ENCODE assay signal across 8 mouse cellular contexts in the genomic region with DNA sequence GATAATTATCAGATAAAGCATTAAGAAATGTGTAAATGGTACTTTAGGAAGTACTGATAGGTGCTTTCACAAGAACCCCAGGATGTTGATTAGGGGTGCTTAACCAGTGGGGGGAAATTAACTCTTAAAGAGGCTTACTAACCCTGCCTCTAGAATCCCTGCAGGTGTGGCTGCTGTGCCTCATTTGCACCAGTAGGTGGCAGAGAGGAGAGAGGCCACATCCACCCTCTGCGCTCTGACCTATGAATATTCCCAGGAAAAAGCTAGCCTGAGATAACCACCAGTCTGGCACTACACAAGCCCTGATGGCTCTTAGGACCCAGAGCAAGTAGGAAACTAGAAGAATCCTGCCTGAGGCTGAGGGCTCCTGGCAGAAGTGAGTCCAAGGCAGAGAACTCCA. TPM values are rescaled to one million over a fixed set of nuclear protein-coding genes. Genes with fewer than 3 reads are reported as not detected.
DNase-seq lines count a peak whose midpoint lies in the region; ATAC-seq and TF ChIP-seq lines count a peak whose summit lies in the region.

No protein-coding gene starts in this region.

- peak; percentile 41 for DNase-seq in hindbrain, embryonic 10.5 days (ENCODE audit: low spot score)
- DNase-seq in cerebellum, postnatal 14 days: peak; percentile 43 to 67
- DNase-seq in liver, embryonic 14.5 days (ENCODE audit: low read depth in 3 of 3, low spot score in 3 of 3): no peak
- peak; percentile 47 for DNase-seq in thymus, postnatal 14 days
- no peak for DNase-seq in frontal cortex, postnatal 25 days (ENCODE audit: low spot score in 2 of 2)
- DNase-seq in Muller cell, postnatal 12 days (ENCODE audit: inconsistent ontology term): no peak

- peak; percentile 74 for TF ChIP-seq CTCF in ES-Bruce4 (IDR thresholded peaks at IDR 0.05; ENCODE audit: low read depth, low read length)
- peak; percentile 91 for TF ChIP-seq CTCF in liver, embryonic 14.5 days (IDR thresholded peaks at IDR 0.05; ENCODE audit: low read depth)

- TF ChIP-seq POLR2A in ES-Bruce4 (IDR thresholded peaks at IDR 0.05; ENCODE audit: insufficient read depth, low read length): no peak

- H3K36me3 ChIP-seq in hindbrain, embryonic 10.5 days: no peaks in the 10 kb centered on the region
- H3K36me3 ChIP-seq in hindbrain, embryonic 13.5 days: no peaks in the 10 kb centered on the region
- H3K36me3 ChIP-seq in ES-Bruce4 (ENCODE audit: control insufficient read depth, insufficient read depth, low read length, poor library complexity, severe bottlenecking): no peaks in the 10 kb centered on the region
- peaks cover 93% of the 10 kb centered on the region for H3K36me3 ChIP-seq in liver, embryonic 14.5 days (replicated peaks; ENCODE audit: control insufficient read depth, insufficient read depth, low read depth)

- no peak overlapping the region for H3K4me3 ChIP-seq in hindbrain, embryonic 10.5 days
- H3K4me3 ChIP-seq in hindbrain, embryonic 13.5 days: no peak overlapping the region
- no peak overlapping the region for H3K4me3 ChIP-seq in ES-Bruce4 (ENCODE audit: low read depth, low read length)
- H3K4me3 ChIP-seq in liver, embryonic 14.5 days (ENCODE audit: insufficient read depth in 1 of 2, low read depth in 2 of 2, low read length in 2 of 2): no peak overlapping the region

- no peak overlapping the region for H3K9ac ChIP-seq in hindbrain, embryonic 13.5 days
- H3K9ac ChIP-seq in ES-Bruce4 (ENCODE audit: low read depth, poor library complexity, severe bottlenecking): no peak overlapping the region
- no peak overlapping the region for H3K9ac ChIP-seq in liver, embryonic 14.5 days (replicated peaks)

- WGBS in hindbrain, embryonic 10.5 days: 44% methylated on average over 1 of the region's 1 CpGs
- WGBS in hindbrain, embryonic 13.5 days: 44% methylated on average over 1 of the region's 1 CpGs
- 59% methylated on average over 1 of the region's 1 CpGs for WGBS in liver, embryonic 14.5 days (ENCODE audit: insufficient replicate concordance)

- H3K9me3 ChIP-seq in hindbrain, embryonic 10.5 days: no peaks in the 10 kb centered on the region
- H3K9me3 ChIP-seq in hindbrain, embryonic 13.5 days: no peaks in the 10 kb centered on the region
- H3K9me3 ChIP-seq in ES-Bruce4 (replicated peaks; ENCODE audit: control insufficient read depth, insufficient read depth, low read length, poor library complexity, severe bottlenecking): no peaks in the 10 kb centered on the region
- no peaks in the 10 kb centered on the region for H3K9me3 ChIP-seq in liver, embryonic 14.5 days (ENCODE audit: control insufficient read depth, low read length)

- no peak for ATAC-seq in hindbrain, embryonic 13.5 days (ENCODE audit: low FRiP score)
- ATAC-seq in liver, embryonic 14.5 days (ENCODE audit: insufficient read depth): 0 out of 2 replicates have a peak, but pooled peaks have one; percentile 10

- no peaks in the 10 kb centered on the region for H3K27me3 ChIP-seq in hindbrain, embryonic 10.5 days (ENCODE audit: insufficient read depth, poor library complexity, severe bottlenecking)
- H3K27me3 ChIP-seq in hindbrain, embryonic 13.5 days: 0 out of 2 replicates have a peak, but pooled peaks cover 5% of the 10 kb centered on the region
- no peaks in the 10 kb centered on the region for H3K27me3 ChIP-seq in ES-Bruce4 (ENCODE audit: control insufficient read depth, insufficient read depth, low read length, poor library complexity, severe bottlenecking)
- no peaks in the 10 kb centered on the region for H3K27me3 ChIP-seq in liver, embryonic 14.5 days (ENCODE audit: control insufficient read depth, insufficient read depth, low read length)

- H3K27ac ChIP-seq in hindbrain, embryonic 10.5 days: no peak overlapping the region
- no peak overlapping the region for H3K27ac ChIP-seq in hindbrain, embryonic 13.5 days
- no peak overlapping the region for H3K27ac ChIP-seq in ES-Bruce4 (ENCODE audit: insufficient read depth, low read length)
- H3K27ac ChIP-seq in liver, embryonic 14.5 days: no peak overlapping the region

- H3K4me2 ChIP-seq in hindbrain, embryonic 13.5 days: no peak overlapping the region
- H3K4me2 ChIP-seq in liver, embryonic 14.5 days (ENCODE audit: low read depth): no peak overlapping the region

- no peak for TF ChIP-seq EP300 in ES-Bruce4 (IDR thresholded peaks at IDR 0.05; ENCODE audit: insufficient read depth, low read depth, low read length)
- TF ChIP-seq EP300 in liver, embryonic 14.5 days (IDR thresholded peaks at IDR 0.05; ENCODE audit: low read depth): no peak

- H3K4me1 ChIP-seq in hindbrain, embryonic 10.5 days (replicated peaks): no peaks in the 10 kb centered on the region
- no peaks in the 10 kb centered on the region for H3K4me1 ChIP-seq in hindbrain, embryonic 13.5 days (replicated peaks)
- H3K4me1 ChIP-seq in ES-Bruce4 (ENCODE audit: control insufficient read depth, insufficient read depth, low read length): no peaks in the 10 kb centered on the region
- H3K4me1 ChIP-seq in liver, embryonic 14.5 days (replicated peaks; ENCODE audit: control insufficient read depth in 2 of 2, insufficient read depth in 2 of 2, low read length in 1 of 2): no peaks in the 10 kb centered on the region

RNA-seq across cellular contexts. Expression of a gene that starts 30.4 kb away (rescaled TPM):
- not detected in 2 replicates for polyA plus RNA-seq in hindbrain, embryonic 10.5 days (2016; fragmentation: Nextera tagmentation; extraction: Ambion mirVana)
- not detected in 2 replicates for polyA plus RNA-seq in hindbrain, embryonic 13.5 days (2015; fragmentation: Nextera tagmentation; extraction: Ambion mirVana)
- not detected in 2 replicates for polyA plus RNA-seq in ES-Bruce4 (2011; ENCODE audit: insufficient read depth, insufficient read length, low read depth, missing spikeins)
- polyA plus RNA-seq in liver, embryonic 14.5 days (2012; rRNA removed): 0.28 and 0.41 TPM in 2 replicates
- not detected in 2 replicates for polyA plus RNA-seq in liver, embryonic 14.5 days (2014; fragmentation: Nextera tagmentation; extraction: Ambion mirVana)

RNA-seq across cellular contexts. Expression of a gene that starts 49.3 kb away (rescaled TPM):
- polyA plus RNA-seq in hindbrain, embryonic 10.5 days (2016; fragmentation: Nextera tagmentation; extraction: Ambion mirVana): 24.5 and 28.0 TPM in 2 replicates
- 85.5 and 87.9 TPM in 2 replicates for polyA plus RNA-seq in hindbrain, embryonic 13.5 days (2015; fragmentation: Nextera tagmentation; extraction: Ambion mirVana)
- 6.3 and 7.4 TPM in 2 replicates for polyA plus RNA-seq in ES-Bruce4 (2011; ENCODE audit: insufficient read depth, insufficient read length, low read depth, missing spikeins)
- polyA plus RNA-seq in liver, embryonic 14.5 days (2012; rRNA removed): 18.7 and 19.1 TPM in 2 replicates
- polyA plus RNA-seq in liver, embryonic 14.5 days (2014; fragmentation: Nextera tagmentation; extraction: Ambion mirVana): 27.8 and 34.9 TPM in 2 replicates

RNA-seq across cellular contexts. Expression of a gene that starts 49.3 kb away (rescaled TPM):
- polyA plus RNA-seq in hindbrain, embryonic 10.5 days (2016; fragmentation: Nextera tagmentation; extraction: Ambion mirVana): 6.3 and 9.0 TPM in 2 replicates
- 2.9 and 4.2 TPM in 2 replicates for polyA plus RNA-seq in hindbrain, embryonic 13.5 days (2015; fragmentation: Nextera tagmentation; extraction: Ambion mirVana)
- polyA plus RNA-seq in ES-Bruce4 (2011; ENCODE audit: insufficient read depth, insufficient read length, low read depth, missing spikeins): 12.8 and 13.5 TPM in 2 replicates
- polyA plus RNA-seq in liver, embryonic 14.5 days (2012; rRNA removed): 127 and 198 TPM in 2 replicates
- 60.1 and 70.2 TPM in 2 replicates for polyA plus RNA-seq in liver, embryonic 14.5 days (2014; fragmentation: Nextera tagmentation; extraction: Ambion mirVana)

Comparison
In these comparisons a context has a peak if more than half of its experiments do, and no peak if none do; other contexts are left out.
1. DNase-seq: peak in hindbrain, embryonic 10.5 days (single experiment), cerebellum, postnatal 14 days (2 of 2) and thymus, postnatal 14 days (single experiment); none in liver, embryonic 14.5 days (0 of 3), frontal cortex, postnatal 25 days (0 of 2) and Muller cell, postnatal 12 days (single experiment).